Mouse (Mus musculus): ENCODE data around the gene Tmem185b. TPM values are rescaled to one million over a fixed set of nuclear protein-coding genes. Genes with fewer than 3 reads are reported as not detected.
A peak's percentile ranks its signal among the peaks of the same experiment; 100 is the strongest.

The Tmem185b gene
- polyA plus RNA-seq, 1 experiment from 2014 or later: 33.2 TPM

DNA sequence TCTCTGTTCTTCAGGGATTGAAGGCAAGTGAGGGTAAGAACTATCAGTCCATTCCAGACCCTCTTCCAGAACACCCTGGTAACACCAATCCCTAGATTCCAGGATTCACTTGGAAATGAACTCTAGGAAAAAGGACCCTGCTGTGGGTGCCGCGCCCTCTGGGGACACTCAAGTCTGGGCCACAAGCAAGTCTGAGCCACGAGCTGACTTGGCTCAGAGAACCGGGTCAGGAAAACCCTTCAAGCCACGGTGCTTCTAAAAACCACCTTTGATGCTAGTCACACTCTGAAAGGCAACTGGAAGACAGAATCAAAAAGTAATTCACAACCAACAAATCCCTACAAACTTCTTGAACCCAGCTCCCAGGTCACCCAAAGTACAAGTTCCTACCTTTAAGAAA, 22.2 kb upstream of the Tmem185b start:
- no peak for TF ChIP-seq CTCF (IDR thresholded peaks at IDR 0.05; ENCODE audit: low read depth)
- Histone ChIP-seq H3K27me3 (ENCODE audit: insufficient read depth, low read length) (no peaks in the 10 kb centered on the region), H3K9ac (peak overlapping the region; percentile 71), H3K36me3 (ENCODE audit: insufficient read depth) (peaks cover 20% of the 10 kb centered on the region), H3K9me3 (ENCODE audit: low read depth, low read length) (no peaks in the 10 kb centered on the region), H3K4me3 (ENCODE audit: low read depth, low read length) (peak overlapping the region; percentile 67), H3K4me2 (peak overlapping the region; percentile 65), H3K4me1 (ENCODE audit: insufficient read depth) (peaks cover 17% of the 10 kb centered on the region), H3K27ac (ENCODE audit: low read depth) (peak overlapping the region; percentile 78; the same call in 1 of the 2 replicates)
- ATAC-seq (ENCODE audit: insufficient read depth) (no peak), DNase-seq (peak; percentile 52)
- under 1% methylated on average over 5 of the region's 5 CpGs for WGBS

DNA sequence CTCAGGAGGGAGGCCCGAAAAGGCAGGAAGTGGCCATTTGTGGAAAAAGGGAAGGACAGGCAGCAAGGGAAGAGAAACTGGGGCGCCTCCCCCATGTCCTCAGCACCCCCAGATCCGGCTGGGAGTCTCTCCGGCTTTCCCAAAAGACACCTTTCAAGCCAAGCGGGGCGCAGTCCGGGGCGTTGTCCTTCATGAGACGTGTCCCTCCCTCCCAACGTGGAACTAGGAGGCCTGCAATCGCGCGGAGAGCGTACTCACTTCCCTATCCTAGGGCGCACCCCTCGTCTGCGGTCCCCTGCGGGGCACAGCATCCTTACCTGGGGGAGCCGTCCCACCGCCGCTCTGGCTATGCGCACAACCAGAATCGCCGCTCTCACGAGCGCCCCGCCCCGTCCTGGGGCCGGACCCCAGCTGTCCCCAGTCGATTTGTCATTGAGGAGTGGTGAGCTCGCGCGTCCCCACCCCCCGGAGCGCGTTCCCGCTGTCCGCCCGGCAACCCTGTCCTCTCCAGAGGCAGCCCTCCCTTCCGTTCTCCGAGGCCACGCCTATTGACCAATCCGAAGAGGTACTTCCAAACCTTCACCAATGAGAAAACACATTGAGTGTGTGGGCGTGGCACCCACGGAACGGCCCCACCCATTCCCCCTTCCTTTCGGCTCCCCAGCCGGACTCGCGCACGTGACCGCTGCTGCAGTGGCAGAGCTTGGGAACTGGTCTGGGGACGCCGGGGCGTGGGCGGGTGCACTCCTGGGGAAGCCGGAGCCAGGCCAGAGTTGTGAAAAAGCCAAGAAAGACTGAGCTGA, 21.5 kb upstream of the Tmem185b start, which contains the start of gene Ralb:
Gene Ralb, minus strand, starts transcription at position 535 of the 803 bp plus-strand sequence.
- peaks cover 18% of the 10 kb centered on the region for H3K4me1 ChIP-seq (ENCODE audit: insufficient read depth)
- no peaks in the 10 kb centered on the region for H3K9me3 ChIP-seq (ENCODE audit: low read depth, low read length)
- DNase-seq (peak; percentile 99), ATAC-seq (ENCODE audit: insufficient read depth) (peak; percentile 96)
- H3K27me3 ChIP-seq (ENCODE audit: insufficient read depth, low read length): no peaks in the 10 kb centered on the region
- H3K4me2 ChIP-seq: peak within 1 kb of the TSS; percentile 65
- 1% methylated on average over 57 of the region's 57 CpGs for WGBS
- H3K36me3 ChIP-seq (ENCODE audit: insufficient read depth): peaks cover 18% of the 10 kb centered on the region
- H3K27ac ChIP-seq (ENCODE audit: low read depth): peak within 1 kb of the TSS; percentile 78
- peak within 1 kb of the TSS; percentile 71 for H3K9ac ChIP-seq
- H3K4me3 ChIP-seq (ENCODE audit: low read depth, low read length): peak within 1 kb of the TSS; percentile 67
- no peak for TF ChIP-seq CTCF (IDR thresholded peaks at IDR 0.05; ENCODE audit: low read depth)

DNA sequence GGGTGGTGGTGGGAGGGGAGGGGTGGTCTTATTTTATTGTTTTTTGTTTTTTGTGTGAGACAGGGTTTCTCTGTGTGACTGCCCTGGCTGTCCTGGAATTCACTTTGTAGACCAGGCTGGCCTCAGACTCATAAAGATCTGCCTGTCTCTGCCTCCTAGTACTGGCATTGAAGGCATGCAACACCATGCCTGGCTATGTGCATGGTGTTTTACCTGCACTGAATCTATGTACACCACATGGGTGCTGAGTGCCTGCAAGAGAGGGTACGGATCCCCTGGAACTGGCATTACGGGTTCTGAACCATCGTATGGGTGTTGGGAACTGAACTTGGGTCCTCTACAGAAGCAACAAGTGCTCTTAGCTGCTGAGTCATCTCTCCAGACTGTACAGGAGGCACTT, 20.0 kb upstream of the Tmem185b start:
- Histone ChIP-seq H3K27me3 (ENCODE audit: insufficient read depth, low read length) (no peaks in the 10 kb centered on the region), H3K4me3 (ENCODE audit: low read depth, low read length) (no peak overlapping the region), H3K4me2 (no peak overlapping the region), H3K36me3 (ENCODE audit: insufficient read depth) (peaks cover 7% of the 10 kb centered on the region), H3K9ac (no peak overlapping the region), H3K27ac (ENCODE audit: low read depth) (no peak overlapping the region), H3K9me3 (ENCODE audit: low read depth, low read length) (no peaks in the 10 kb centered on the region), H3K4me1 (ENCODE audit: insufficient read depth) (peaks cover 18% of the 10 kb centered on the region)
- DNase-seq: no peak
- TF ChIP-seq CTCF (IDR thresholded peaks at IDR 0.05; ENCODE audit: low read depth): no peak
- WGBS: 70% methylated on average over 3 of the region's 3 CpGs
- ATAC-seq (ENCODE audit: insufficient read depth): no peak

DNA sequence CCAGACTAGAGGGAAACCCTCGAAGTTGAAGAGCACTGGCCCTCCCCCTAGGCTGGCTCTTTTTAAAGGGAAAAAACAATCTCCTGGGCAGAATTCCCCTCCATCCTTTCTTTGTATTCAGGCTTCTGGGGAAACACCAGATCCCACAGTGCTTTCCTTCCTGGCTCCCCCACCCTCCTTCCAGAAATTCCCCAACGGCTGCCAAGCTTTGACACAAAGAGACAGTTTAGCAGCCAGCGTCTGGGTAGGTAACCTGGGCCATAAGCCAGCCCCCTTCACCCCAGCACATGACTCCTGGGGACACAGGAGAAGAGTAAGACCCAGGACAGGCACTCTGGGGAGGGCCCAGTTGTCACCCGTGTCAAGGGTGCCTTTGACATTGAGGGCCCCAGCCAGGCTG, 17.4 kb upstream of the Tmem185b start:
- Histone ChIP-seq H3K4me2 (no peak overlapping the region), H3K27me3 (ENCODE audit: insufficient read depth, low read length) (no peaks in the 10 kb centered on the region), H3K9me3 (ENCODE audit: low read depth, low read length) (no peaks in the 10 kb centered on the region), H3K9ac (no peak overlapping the region), H3K4me1 (ENCODE audit: insufficient read depth) (peaks cover 18% of the 10 kb centered on the region), H3K27ac (ENCODE audit: low read depth) (peak overlapping the region; percentile 79), H3K36me3 (ENCODE audit: insufficient read depth) (no peaks in the 10 kb centered on the region), H3K4me3 (ENCODE audit: low read depth, low read length) (no peak overlapping the region)
- ATAC-seq (ENCODE audit: insufficient read depth) (no peak), DNase-seq (peak; percentile 71)
- no peak for TF ChIP-seq CTCF (IDR thresholded peaks at IDR 0.05; ENCODE audit: low read depth)
- WGBS: 24% methylated on average over 4 of the region's 4 CpGs

DNA sequence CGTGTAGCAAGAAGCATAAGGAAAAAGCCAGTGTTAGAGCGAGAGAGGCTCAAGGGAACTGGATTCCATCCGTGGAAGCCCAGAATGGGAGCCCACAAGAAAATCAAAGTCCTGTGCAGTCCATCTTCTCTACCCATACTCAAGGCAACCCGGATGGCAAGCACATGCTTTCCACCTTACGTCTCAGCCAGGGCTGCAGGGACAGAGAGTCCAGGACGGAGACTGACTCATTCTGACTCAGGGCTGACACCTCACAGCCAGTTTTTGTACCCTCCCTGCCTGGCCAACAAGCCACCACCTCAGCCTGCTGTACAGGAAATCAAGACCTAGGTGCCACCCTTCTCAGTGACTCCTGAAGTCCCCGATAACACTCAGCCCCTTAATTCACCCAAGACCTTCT, 16.5 kb upstream of the Tmem185b start:
- H3K4me1 ChIP-seq (ENCODE audit: insufficient read depth): peaks cover 18% of the 10 kb centered on the region
- H3K36me3 ChIP-seq (ENCODE audit: insufficient read depth): no peaks in the 10 kb centered on the region
- H3K4me3 ChIP-seq (ENCODE audit: low read depth, low read length): no peak overlapping the region
- 83% methylated on average over 7 of the region's 7 CpGs for WGBS
- DNase-seq: no peak
- H3K9me3 ChIP-seq (ENCODE audit: low read depth, low read length): no peaks in the 10 kb centered on the region
- TF ChIP-seq CTCF (IDR thresholded peaks at IDR 0.05; ENCODE audit: low read depth): no peak
- no peak overlapping the region for H3K4me2 ChIP-seq
- no peak overlapping the region for H3K9ac ChIP-seq
- no peak for ATAC-seq (ENCODE audit: insufficient read depth)
- no peak overlapping the region for H3K27ac ChIP-seq (ENCODE audit: low read depth)
- H3K27me3 ChIP-seq (ENCODE audit: insufficient read depth, low read length): no peaks in the 10 kb centered on the region

DNA sequence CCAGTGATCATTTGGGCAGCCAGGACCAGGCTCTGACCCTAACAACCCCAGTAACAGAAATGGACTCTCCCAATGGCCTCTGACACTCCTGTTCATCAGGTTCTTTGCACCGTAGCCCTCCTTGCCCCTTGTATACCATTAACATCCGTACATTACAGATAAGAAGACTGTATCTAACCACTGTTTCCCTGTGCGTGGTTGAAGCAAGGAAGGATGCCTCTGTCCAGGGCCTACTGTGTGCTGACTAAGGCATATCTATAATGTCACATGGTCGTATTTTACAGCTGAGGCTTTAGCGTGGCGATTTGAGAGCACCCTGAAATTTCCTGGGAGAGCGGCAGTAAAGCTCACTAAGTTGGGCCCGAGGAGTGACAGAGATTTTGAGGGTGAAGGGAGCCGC, 15.6 kb upstream of the Tmem185b start:
- TF ChIP-seq CTCF (IDR thresholded peaks at IDR 0.05; ENCODE audit: low read depth): no peak
- DNase-seq (no peak), ATAC-seq (ENCODE audit: insufficient read depth) (no peak)
- no peak overlapping the region for H3K4me2 ChIP-seq
- H3K27ac ChIP-seq (ENCODE audit: low read depth): peak overlapping the region; percentile 77; the same call in 1 of the 2 replicates
- H3K9ac ChIP-seq: no peak overlapping the region
- H3K4me3 ChIP-seq (ENCODE audit: low read depth, low read length): no peak overlapping the region
- 51% methylated on average over 9 of the region's 9 CpGs for WGBS
- no peaks in the 10 kb centered on the region for H3K36me3 ChIP-seq (ENCODE audit: insufficient read depth)
- peaks cover 14% of the 10 kb centered on the region for H3K4me1 ChIP-seq (ENCODE audit: insufficient read depth)
- no peaks in the 10 kb centered on the region for H3K27me3 ChIP-seq (ENCODE audit: insufficient read depth, low read length)
- H3K9me3 ChIP-seq (ENCODE audit: low read depth, low read length): no peaks in the 10 kb centered on the region

DNA sequence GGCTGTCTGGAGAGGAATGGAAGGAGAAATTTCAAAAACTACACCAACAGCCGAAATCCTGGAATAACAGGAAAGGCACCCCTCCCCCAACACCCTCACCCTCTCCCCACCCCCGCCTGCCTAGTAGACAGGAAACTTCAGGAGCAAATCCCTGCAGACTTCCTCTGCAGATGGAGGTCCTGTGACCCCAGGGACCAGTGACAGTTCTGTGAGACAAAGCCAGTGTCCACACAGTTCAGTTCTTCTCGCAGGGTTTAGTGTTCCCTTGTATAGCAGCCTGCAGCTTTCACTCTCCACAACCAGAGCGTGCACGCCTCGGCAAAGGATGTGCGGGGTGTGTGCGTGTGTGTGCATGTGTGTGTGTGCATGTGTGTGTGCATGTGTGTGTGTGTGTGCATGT, 15.1 kb upstream of the Tmem185b start:
- peak; percentile 36; the same call in 1 of the 2 replicates for ATAC-seq (ENCODE audit: insufficient read depth)
- Histone ChIP-seq H3K36me3 (ENCODE audit: insufficient read depth) (no peaks in the 10 kb centered on the region), H3K9ac (no peak overlapping the region), H3K4me2 (no peak overlapping the region), H3K9me3 (ENCODE audit: low read depth, low read length) (no peaks in the 10 kb centered on the region), H3K27me3 (ENCODE audit: insufficient read depth, low read length) (no peaks in the 10 kb centered on the region), H3K4me1 (ENCODE audit: insufficient read depth) (peaks cover 9% of the 10 kb centered on the region; the same call in 1 of the 2 replicates), H3K27ac (ENCODE audit: low read depth) (peak overlapping the region; percentile 77), H3K4me3 (ENCODE audit: low read depth, low read length) (no peak overlapping the region)
- DNase-seq: peak; percentile 58
- 56% methylated on average over 8 of the region's 8 CpGs for WGBS
- TF ChIP-seq CTCF (IDR thresholded peaks at IDR 0.05; ENCODE audit: low read depth): no peak

Data from lung, embryonic 14.5 days (tissue).